Mouse (Mus musculus) lung, postnatal 0 days (tissue): ENCODE measurements around the gene Chil1.

Experiments
- CTCF ChIP-seq: IDR thresholded peaks from 2 replicates; pipeline ENCODE4 v1.5.1; 2016; ENCODE audit warnings: antibody characterized with exemption, mild to moderate bottlenecking
- EP300 ChIP-seq: IDR thresholded peaks from 2 replicates; pipeline ENCODE4 v1.6.1; 2016; ENCODE audit warnings: antibody characterized with exemption, mild to moderate bottlenecking, control low read depth

DNA sequence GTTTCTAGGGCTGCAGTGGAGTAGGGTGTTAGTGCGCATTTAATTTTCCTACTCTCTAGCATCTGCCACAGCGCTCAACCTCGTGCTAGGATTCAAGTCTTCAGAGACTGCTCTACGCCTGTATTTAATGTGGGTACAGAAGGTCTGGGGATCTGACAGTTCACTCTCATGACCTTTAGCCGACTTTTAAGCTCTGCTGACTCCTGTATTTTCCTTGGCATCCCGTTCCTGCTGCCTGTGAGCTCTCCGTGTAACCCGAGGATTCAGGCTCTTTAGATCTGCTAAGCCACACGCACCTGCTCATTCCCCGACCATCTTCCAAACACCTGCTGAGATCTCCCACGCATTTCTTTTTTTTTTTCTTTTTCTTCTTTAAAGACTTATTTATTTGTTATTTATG lies 48.7 kb upstream of the Chil1 start:
- TF ChIP-seq CTCF: no peak
- TF ChIP-seq EP300: no peak
